Mouse (Mus musculus) embryonic facial prominence, embryonic 12.5 days (tissue): ENCODE results near the gene A430078G23Rik. TPM values are rescaled to one million over a fixed set of nuclear protein-coding genes. Genes with fewer than 3 reads are reported as not detected.
A peak's percentile ranks its signal among the peaks of the same experiment; 100 is the strongest.

Experiments
- ATAC-seq: fragments of 200-750 bp; cut with Nextera tagmentation; 2 replicates; pipeline ENCODE4 v1.8.0; 2017; ENCODE audit not compliant: insufficient number of reproducible peaks, insufficient read depth, low FRiP score, low TSS enrichment
- H3K27ac ChIP-seq: fragments of 300-500 bp; sonication (generic); 2 replicates; pipeline ENCODE4 v1.5.1; 2016; ENCODE audit warnings: mild to moderate bottlenecking
- H3K27me3 ChIP-seq: fragments of 300-500 bp; sonication (generic); 2 replicates; pipeline ENCODE4 v1.6.1; 2016; ENCODE audit warnings: mild to moderate bottlenecking, moderate library complexity
- H3K36me3 ChIP-seq: fragments of 300-500 bp; sonication (generic); 2 replicates; pipeline ENCODE4 v1.6.1; 2016; ENCODE audit warnings: mild to moderate bottlenecking
- H3K4me1 ChIP-seq: fragments of 300-500 bp; sonication (generic); 2 replicates; pipeline ENCODE4 v1.6.1; 2016
- H3K4me2 ChIP-seq: fragments of 300-500 bp; sonication (generic); replicated peaks from 2 replicates; pipeline ENCODE4 v1.6.1; 2016; ENCODE audit warnings: mild to moderate bottlenecking, moderate library complexity
- H3K4me3 ChIP-seq: fragments of 300-500 bp; sonication (generic); 2 replicates; pipeline ENCODE4 v1.5.1; 2016; ENCODE audit warnings: mild to moderate bottlenecking
- H3K9ac ChIP-seq: fragments of 300-500 bp; sonication (generic); 2 replicates; pipeline ENCODE4 v1.6.1; 2016; ENCODE audit warnings: mild to moderate bottlenecking, moderate library complexity
- H3K9me3 ChIP-seq: fragments of 300-500 bp; sonication (generic); 2 replicates; pipeline ENCODE4 v1.6.1; 2016; ENCODE audit warnings: mild to moderate bottlenecking, moderate library complexity
- WGBS: fragments of 180-500 bp; shearing (Covaris S2); methylation state at CpG from one replicate; pipeline ENCODE4 v1.1.7; 2016; 5-methylcytosine and 5-hydroxymethylcytosine counted together
- polyA plus RNA-seq: library from polyadenylated mRNA; unstranded; fragments of >200 nt; fragmentation: Nextera tagmentation; extraction: Ambion mirVana; gene quantifications from 2 replicates; pipeline ENCODE4 v1.2.1, GENCODE M21; 2016

Gene A430078G23Rik
- polyA plus RNA-seq, 1 experiment from 2014 or later, result not detected

DNA sequence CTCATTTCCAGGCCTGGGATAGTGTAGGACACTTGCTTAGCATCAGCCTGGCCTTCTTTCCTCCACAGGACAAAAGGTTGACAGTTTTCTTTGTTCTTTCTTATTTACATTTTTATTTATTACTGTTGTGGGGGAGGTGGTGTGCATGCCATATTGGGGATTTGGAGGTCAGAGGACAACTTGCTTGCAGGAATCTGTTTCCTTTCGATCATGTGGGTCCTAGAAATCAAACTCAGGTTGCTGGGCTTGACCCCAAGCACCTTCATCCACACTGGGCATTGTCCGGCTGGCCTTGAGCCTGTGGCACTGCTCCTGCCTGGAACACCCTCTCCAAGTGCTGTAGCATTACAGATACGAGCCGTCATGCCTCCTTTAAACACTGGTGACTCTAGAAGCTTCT, 63.6 kb downstream of the A430078G23Rik start:
- Histone ChIP-seq H3K4me1 (peaks cover 16% of the 10 kb centered on the region), H3K4me2 (no peak overlapping the region)
- no peak for ATAC-seq

DNA sequence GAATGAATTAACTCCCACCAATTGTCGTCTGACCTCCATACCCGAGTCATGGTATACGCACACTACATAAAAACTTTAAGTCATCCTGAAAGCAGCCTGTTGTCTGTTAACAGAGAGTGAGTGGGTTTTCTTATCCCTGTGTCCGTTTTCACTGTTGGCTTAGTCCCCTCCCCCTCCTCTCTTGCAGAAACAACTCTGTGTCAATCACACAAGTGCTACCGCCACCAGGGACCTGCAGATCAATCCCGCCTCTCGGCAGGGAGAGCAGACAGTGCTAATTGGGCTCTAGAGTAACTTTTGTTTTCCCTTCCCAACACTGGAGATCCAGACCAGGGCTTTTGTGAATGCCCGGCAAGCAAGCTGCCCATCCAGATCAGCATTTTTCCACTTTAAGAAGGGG, 64.2 kb downstream of the A430078G23Rik start:
- Histone ChIP-seq H3K36me3 (no peaks in the 10 kb centered on the region), H3K9ac (no peak overlapping the region), H3K27me3 (no peaks in the 10 kb centered on the region), H3K9me3 (no peaks in the 10 kb centered on the region), H3K27ac (0 out of 2 replicates have a peak overlapping the region, but pooled peaks have one; percentile 36), H3K4me3 (no peak overlapping the region), H3K4me1 (peaks cover 16% of the 10 kb centered on the region), H3K4me2 (no peak overlapping the region)
- no peak for ATAC-seq
- WGBS, result 6% methylated on average over 8 of the region's 8 CpGs

More for the DNA sequence above, 63.6 kb downstream of the A430078G23Rik start:
- H3K27ac ChIP-seq, result no peak overlapping the region
- H3K4me3 ChIP-seq, result no peak overlapping the region
- no peak overlapping the region for H3K9ac ChIP-seq
- no peaks in the 10 kb centered on the region for H3K27me3 ChIP-seq
- WGBS, result 40% methylated on average over 4 of the region's 4 CpGs
- no peaks in the 10 kb centered on the region for H3K9me3 ChIP-seq
- H3K36me3 ChIP-seq, result no peaks in the 10 kb centered on the region

DNA sequence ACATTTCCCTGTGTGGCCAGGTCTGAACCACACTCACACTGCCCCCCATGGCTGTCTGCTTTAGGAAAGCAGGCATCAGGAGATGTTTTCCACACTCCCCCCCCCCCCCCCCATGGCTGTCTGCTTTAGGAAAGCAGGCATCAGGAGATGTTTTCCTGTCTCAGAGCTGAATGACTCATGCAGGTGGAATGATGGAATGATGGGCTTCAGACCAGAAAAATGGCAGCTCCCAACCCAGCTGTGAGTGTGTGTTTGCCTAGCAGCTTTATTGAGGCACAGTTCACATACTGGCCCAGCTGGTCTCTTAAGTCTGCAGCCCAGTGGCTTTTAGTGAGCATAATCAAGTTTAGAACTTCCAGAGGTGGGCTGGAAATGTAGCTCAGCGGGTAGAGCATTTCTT, 64.9 kb downstream of the A430078G23Rik start:
- peaks cover 16% of the 10 kb centered on the region for H3K4me1 ChIP-seq
- H3K27me3 ChIP-seq, result no peaks in the 10 kb centered on the region
- H3K9me3 ChIP-seq, result no peaks in the 10 kb centered on the region
- no peak for ATAC-seq
- 79% methylated on average over 1 of the region's 1 CpGs for WGBS
- no peak overlapping the region for H3K4me2 ChIP-seq
- H3K36me3 ChIP-seq, result no peaks in the 10 kb centered on the region
- no peak overlapping the region for H3K4me3 ChIP-seq
- H3K9ac ChIP-seq, result no peak overlapping the region
- H3K27ac ChIP-seq, result 0 out of 2 replicates have a peak overlapping the region, but pooled peaks have one; percentile 36

DNA sequence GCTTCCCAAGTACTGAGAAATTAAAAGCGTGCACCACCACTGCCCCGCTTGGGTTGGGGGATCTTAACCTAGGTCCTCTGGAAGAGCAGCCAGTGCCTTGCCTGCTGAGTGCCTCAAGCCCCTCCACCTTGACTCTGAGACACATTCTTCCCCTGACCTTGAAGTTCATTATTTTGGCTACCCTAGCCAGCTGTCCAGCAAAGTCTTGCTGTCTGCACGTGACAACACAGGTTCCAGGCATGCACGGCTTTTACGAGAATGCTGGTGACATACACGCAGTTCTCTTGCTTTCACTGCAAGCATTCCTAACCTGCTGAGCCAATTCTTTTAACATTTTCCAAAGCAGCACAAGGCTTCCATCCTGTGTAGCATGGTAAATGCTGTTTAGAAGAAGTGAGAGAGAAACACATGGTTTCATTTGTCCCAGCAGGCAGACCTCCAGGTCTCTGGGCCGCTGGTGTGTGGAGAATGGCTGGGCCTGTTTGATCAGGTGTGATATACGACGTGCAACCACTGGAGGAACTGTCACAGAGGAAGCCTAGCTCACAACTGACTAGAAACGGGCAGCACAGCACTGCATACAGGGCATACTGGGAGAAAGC, 67.0 kb downstream of the A430078G23Rik start:
- H3K27me3 ChIP-seq, result no peaks in the 10 kb centered on the region
- 75% methylated on average over 10 of the region's 10 CpGs for WGBS
- no peak overlapping the region for H3K4me2 ChIP-seq
- H3K9ac ChIP-seq, result no peak overlapping the region
- ATAC-seq, result no peak
- no peak overlapping the region for H3K4me3 ChIP-seq
- H3K9me3 ChIP-seq, result no peaks in the 10 kb centered on the region
- H3K4me1 ChIP-seq, result peaks cover 16% of the 10 kb centered on the region
- H3K27ac ChIP-seq, result no peak overlapping the region
- H3K36me3 ChIP-seq, result no peaks in the 10 kb centered on the region

DNA sequence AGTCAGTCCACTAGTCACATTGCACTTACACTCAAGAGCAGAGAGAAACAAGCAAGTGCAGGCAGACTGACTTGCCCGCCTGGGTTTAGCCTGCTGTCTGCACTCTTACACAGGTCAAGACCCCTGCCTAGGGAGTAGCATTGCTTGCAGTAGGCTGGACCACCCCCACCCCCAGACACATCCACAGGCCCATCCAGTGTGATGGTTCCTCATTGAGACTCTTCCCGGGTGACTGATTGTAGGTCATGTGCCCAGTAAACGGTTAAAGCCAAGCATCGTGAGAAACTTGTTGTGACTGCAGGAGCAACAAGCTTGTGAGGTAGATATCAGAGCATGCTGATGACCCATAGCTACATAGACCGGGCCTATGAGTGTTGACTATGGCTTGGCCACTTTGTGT, 68.3 kb downstream of the A430078G23Rik start:
- Histone ChIP-seq H3K36me3 (no peaks in the 10 kb centered on the region), H3K4me2 (no peak overlapping the region), H3K4me1 (peaks cover 16% of the 10 kb centered on the region), H3K27me3 (no peaks in the 10 kb centered on the region), H3K27ac (no peak overlapping the region), H3K4me3 (no peak overlapping the region), H3K9ac (no peak overlapping the region), H3K9me3 (no peaks in the 10 kb centered on the region)
- 93% methylated on average over 5 of the region's 5 CpGs for WGBS
- no peak for ATAC-seq

DNA sequence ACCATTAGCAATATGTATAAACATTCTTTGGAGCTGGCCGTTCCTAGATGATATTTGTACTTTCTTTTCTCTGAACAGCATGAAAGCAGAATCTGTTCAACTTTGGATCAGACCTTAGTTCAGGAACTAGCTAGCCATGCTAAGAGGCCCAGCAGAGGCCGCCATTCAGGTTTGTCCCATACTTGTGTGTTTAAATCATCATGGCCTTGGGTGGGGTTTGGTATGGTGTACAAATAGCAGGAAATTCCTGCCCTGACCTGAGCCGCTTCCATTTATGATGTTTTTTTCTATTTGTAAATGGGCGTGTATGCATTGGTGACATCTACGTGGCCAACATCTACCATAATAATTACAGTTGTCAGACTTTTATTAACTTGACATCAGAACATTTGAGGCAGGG, 72.0 kb downstream of the A430078G23Rik start:
- Histone ChIP-seq H3K4me2 (no peak overlapping the region), H3K27ac (no peak overlapping the region), H3K36me3 (peaks cover 10% of the 10 kb centered on the region), H3K9me3 (no peaks in the 10 kb centered on the region), H3K27me3 (no peaks in the 10 kb centered on the region), H3K4me1 (0 out of 2 replicates have a peak, but pooled peaks cover 2% of the 10 kb centered on the region), H3K9ac (no peak overlapping the region), H3K4me3 (no peak overlapping the region)
- WGBS, result 95% methylated on average over 5 of the region's 5 CpGs
- ATAC-seq, result no peak

DNA sequence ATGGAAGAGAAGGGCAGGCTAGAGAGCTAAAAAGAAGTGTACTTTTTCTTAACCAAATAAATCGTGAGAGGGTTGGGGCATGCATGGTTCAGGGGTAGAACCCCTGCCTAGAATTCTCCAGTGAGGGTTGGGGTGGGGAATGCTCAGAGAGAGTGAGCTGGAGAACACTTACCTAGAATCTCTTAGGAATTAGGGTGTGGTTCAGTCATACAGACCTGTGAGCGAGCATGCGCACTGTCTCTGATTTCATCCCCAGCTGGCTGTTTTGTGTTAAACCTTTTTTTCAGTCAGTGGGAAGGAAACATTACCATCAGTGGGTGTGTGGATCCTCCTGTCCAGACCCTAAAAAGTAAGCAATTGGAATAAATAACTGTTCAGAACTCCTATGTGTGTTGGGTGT, 73.0 kb downstream of the A430078G23Rik start:
- Histone ChIP-seq H3K9me3 (no peaks in the 10 kb centered on the region), H3K4me2 (no peak overlapping the region), H3K9ac (no peak overlapping the region), H3K4me3 (no peak overlapping the region), H3K27me3 (no peaks in the 10 kb centered on the region), H3K27ac (no peak overlapping the region), H3K36me3 (peaks cover 11% of the 10 kb centered on the region), H3K4me1 (no peaks in the 10 kb centered on the region)
- ATAC-seq, result no peak
- WGBS, result 83% methylated on average over 3 of the region's 3 CpGs

DNA sequence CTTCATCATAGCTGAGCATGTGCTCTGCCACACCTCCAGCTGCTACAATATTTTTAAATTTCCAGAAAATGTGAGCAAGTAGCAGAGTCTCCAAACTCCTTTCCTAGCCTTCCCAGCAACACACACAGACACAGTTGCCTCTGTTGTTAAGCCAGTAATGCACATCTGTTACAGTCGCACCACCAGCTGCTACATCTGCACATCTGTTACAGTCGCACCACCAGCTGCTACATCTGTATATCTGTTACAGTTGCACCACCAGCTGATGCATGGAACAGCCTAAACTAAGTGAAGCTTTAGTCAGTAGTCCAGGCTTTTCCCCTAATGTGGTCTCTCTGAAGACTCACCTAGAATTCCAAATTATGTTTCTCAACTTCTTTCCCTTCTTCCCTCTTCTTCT, 75.2 kb downstream of the A430078G23Rik start:
- H3K27me3 ChIP-seq, result no peaks in the 10 kb centered on the region
- H3K4me2 ChIP-seq, result no peak overlapping the region
- no peaks in the 10 kb centered on the region for H3K9me3 ChIP-seq
- H3K9ac ChIP-seq, result no peak overlapping the region
- H3K36me3 ChIP-seq, result peaks cover 24% of the 10 kb centered on the region
- ATAC-seq, result no peak
- H3K4me1 ChIP-seq, result no peaks in the 10 kb centered on the region
- H3K27ac ChIP-seq, result no peak overlapping the region
- H3K4me3 ChIP-seq, result no peak overlapping the region
- WGBS, result 73% methylated on average over 2 of the region's 2 CpGs

DNA sequence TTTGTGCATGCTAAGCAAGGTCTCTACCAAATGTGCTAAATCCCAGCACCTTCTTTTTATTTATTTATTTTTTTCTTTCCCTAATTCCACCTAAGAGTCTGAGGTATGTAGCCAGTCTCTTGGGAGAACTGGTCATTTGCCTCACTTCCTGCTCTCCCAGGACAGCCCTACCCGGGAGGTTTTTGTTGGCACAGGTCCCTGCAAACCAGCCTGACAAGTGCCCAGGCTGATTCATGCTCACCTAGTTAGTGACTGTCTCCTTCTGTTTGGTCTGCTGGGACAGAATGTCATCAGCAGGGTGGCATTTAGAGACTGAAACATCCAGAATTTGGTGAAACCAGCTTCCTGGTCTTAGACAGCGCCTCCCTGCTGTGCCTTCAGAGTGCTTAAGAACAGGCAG, 76.8 kb downstream of the A430078G23Rik start:
- H3K36me3 ChIP-seq, result peaks cover 37% of the 10 kb centered on the region
- no peak overlapping the region for H3K9ac ChIP-seq
- H3K4me3 ChIP-seq, result no peak overlapping the region
- no peaks in the 10 kb centered on the region for H3K9me3 ChIP-seq
- 74% methylated on average over 2 of the region's 2 CpGs for WGBS
- no peaks in the 10 kb centered on the region for H3K27me3 ChIP-seq
- no peak overlapping the region for H3K27ac ChIP-seq
- no peaks in the 10 kb centered on the region for H3K4me1 ChIP-seq
- no peak overlapping the region for H3K4me2 ChIP-seq
- ATAC-seq, result no peak

DNA sequence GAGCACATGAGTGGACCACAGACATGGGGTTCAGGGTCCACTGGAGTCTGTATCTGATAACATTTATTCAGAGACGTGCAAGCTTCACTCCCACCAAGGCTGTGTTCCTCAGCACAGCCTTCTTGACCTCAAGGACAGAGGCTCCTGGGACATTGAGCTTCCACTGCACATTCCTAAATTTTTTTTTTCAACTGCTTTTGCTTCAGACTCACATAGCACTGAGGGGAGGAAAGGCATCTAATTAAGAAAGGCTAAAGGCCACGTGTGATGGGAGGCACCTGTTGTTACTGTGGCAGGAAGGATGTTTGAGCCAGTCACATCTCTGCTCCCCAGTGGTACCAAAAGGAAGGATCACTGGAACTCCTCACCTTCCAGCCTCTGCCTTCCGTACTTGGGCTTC, 77.9 kb downstream of the A430078G23Rik start:
- Histone ChIP-seq H3K27me3 (no peaks in the 10 kb centered on the region), H3K9ac (no peak overlapping the region), H3K4me3 (no peak overlapping the region), H3K9me3 (no peaks in the 10 kb centered on the region), H3K4me1 (no peaks in the 10 kb centered on the region), H3K4me2 (no peak overlapping the region), H3K27ac (no peak overlapping the region), H3K36me3 (peaks cover 44% of the 10 kb centered on the region)
- WGBS, result 80% methylated on average over 3 of the region's 3 CpGs
- ATAC-seq, result no peak

DNA sequence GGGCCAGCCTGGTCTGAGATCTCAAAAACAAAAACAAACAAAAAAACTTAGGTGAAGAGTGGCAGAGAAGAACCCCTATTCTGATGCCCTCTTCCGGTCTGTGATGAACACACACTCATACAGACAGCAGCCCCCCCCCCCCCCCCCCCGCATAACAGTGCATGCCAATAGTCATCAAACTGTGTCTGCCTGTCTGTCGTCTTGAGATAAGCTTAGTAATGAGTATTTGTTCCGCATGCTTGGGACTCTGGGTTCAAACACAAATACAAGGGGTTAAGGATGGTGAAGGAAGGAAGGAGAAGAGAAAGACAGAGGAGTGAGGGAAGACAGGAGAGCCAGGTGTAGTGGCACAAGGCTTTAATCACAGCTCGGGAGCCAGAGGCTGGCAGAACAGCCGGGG, 83.3 kb downstream of the A430078G23Rik start:
- Histone ChIP-seq H3K4me2 (no peak overlapping the region), H3K36me3 (peaks cover 80% of the 10 kb centered on the region), H3K9ac (no peak overlapping the region), H3K4me3 (no peak overlapping the region), H3K4me1 (no peaks in the 10 kb centered on the region), H3K9me3 (no peaks in the 10 kb centered on the region), H3K27me3 (no peaks in the 10 kb centered on the region), H3K27ac (no peak overlapping the region)
- no peak for ATAC-seq
- 77% methylated on average over 6 of the region's 6 CpGs for WGBS

DNA sequence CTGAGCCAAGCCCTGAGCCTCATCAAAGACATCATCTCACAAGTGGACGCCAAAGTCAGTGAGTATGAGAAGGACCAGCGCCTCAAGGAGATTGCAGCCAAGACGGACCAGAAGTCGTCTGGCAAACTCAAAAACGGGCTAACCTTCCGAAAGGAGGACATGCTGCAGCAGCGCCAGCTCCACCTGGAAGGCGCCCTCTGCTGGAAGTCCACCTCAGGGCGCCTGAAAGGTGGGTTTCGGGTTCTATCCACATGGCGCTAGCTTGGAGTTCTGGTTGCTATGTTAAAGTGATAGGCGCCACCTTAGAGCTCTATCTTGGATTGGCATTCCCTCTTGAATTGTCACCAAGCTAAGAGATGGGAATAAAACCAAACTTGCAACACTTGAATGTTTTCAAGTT, 86.3 kb downstream of the A430078G23Rik start:
- Histone ChIP-seq H3K27me3 (no peaks in the 10 kb centered on the region), H3K36me3 (peaks cover 59% of the 10 kb centered on the region), H3K9me3 (no peaks in the 10 kb centered on the region), H3K4me1 (no peaks in the 10 kb centered on the region), H3K9ac (no peak overlapping the region), H3K27ac (no peak overlapping the region), H3K4me2 (no peak overlapping the region), H3K4me3 (no peak overlapping the region)
- ATAC-seq, result no peak
- 76% methylated on average over 12 of the region's 12 CpGs for WGBS
